Mouse (Mus musculus): ENCODE measurements around the gene Tmem135. TPM values are rescaled to one million over a fixed set of nuclear protein-coding genes. Genes with fewer than 3 reads are reported as not detected.

Gene Tmem135
- polyA plus RNA-seq, 1 experiment from 2014 or later = 29.1 TPM

- Histone ChIP-seq H3K36me3 (no peaks in the 10 kb centered on the region), H3K4me1 (replicated peaks) (no peaks in the 10 kb centered on the region), H3K27me3 (no peaks in the 10 kb centered on the region), H3K27ac (replicated peaks) (no peak overlapping the region), H3K4me3 (no peak overlapping the region), H3K9me3 (no peaks in the 10 kb centered on the region), H3K9ac (no peak overlapping the region), H3K4me2 (no peak overlapping the region)
- ATAC-seq (ENCODE audit: low FRiP score, low read depth) = no peak
- 85% methylated on average over 3 of the region's 3 CpGs for WGBS
These were observed 7.3 kb upstream of the Tmem135 start for GRCm38 (mm10) chr7:89411346-89411745.

DNA sequence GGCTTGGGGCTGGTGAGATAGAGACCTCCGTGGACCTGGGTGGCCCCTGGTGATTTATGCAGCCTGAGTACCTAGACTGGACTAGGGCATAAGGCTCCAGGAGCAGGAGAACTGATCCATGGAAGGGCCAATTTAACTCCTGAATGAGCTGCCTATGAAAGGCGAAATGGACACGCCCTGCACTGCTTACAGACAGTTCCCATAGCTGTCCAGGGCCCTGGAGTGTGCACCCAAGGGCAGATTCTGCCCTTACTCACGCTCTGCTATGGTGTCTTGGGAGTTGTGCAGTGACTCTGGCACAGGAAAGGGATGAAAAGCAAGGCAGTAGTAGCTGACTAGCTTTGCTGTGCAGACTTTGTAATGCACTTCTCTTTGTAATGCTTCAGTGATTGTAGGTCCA is 6.3 kb upstream of the Tmem135 start:
- no peak overlapping the region for H3K27ac ChIP-seq (replicated peaks)
- H3K4me2 ChIP-seq = no peak overlapping the region
- H3K9ac ChIP-seq = no peak overlapping the region
- peaks cover 4% of the 10 kb centered on the region for H3K4me1 ChIP-seq (replicated peaks)
- no peak overlapping the region for H3K4me3 ChIP-seq
- WGBS = 84% methylated on average over 4 of the region's 4 CpGs
- H3K27me3 ChIP-seq = 0 out of 2 replicates have a peak, but pooled peaks cover under 1% of the 10 kb centered on the region
- H3K36me3 ChIP-seq = no peaks in the 10 kb centered on the region
- H3K9me3 ChIP-seq = no peaks in the 10 kb centered on the region
- no peak for ATAC-seq (ENCODE audit: low FRiP score, low read depth)

DNA sequence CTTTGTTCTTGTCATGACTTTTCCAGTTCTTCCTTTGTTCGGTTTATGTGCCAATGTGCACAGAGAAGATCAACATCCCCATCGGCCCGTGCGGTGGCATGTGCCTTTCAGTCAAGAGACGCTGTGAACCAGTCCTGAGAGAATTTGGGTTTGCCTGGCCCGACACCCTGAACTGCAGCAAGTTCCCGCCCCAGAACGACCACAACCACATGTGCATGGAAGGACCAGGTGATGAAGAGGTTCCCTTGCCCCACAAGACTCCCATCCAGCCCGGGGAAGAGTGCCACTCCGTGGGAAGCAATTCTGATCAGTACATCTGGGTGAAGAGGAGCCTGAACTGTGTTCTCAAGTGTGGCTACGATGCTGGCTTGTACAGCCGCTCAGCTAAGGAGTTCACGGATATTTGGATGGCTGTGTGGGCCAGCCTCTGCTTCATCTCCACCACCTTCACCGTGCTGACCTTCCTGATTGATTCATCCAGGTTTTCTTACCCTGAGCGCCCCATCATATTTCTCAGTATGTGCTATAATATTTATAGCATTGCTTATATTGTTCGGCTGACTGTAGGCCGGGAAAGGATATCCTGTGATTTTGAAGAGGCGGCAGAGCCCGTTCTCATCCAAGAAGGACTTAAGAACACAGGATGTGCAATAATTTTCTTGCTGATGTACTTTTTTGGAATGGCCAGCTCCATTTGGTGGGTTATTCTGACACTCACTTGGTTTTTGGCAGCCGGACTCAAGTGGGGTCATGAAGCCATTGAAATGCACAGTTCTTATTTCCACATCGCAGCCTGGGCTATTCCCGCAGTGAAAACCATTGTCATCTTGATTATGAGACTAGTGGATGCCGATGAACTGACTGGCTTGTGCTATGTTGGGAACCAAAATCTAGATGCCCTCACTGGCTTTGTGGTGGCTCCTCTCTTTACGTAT is 3.3 kb upstream of the Tmem135 start:
- no peak overlapping the region for H3K27ac ChIP-seq (replicated peaks)
- WGBS = 92% methylated on average over 24 of the region's 24 CpGs
- H3K9ac ChIP-seq = no peak overlapping the region
- H3K4me3 ChIP-seq = no peak overlapping the region
- 0 out of 2 replicates have a peak, but pooled peaks cover 3% of the 10 kb centered on the region for H3K27me3 ChIP-seq
- no peaks in the 10 kb centered on the region for H3K9me3 ChIP-seq
- no peaks in the 10 kb centered on the region for H3K36me3 ChIP-seq
- peaks cover 16% of the 10 kb centered on the region for H3K4me1 ChIP-seq (replicated peaks)
- H3K4me2 ChIP-seq = no peak overlapping the region
- no peak for ATAC-seq (ENCODE audit: low FRiP score, low read depth)

DNA sequence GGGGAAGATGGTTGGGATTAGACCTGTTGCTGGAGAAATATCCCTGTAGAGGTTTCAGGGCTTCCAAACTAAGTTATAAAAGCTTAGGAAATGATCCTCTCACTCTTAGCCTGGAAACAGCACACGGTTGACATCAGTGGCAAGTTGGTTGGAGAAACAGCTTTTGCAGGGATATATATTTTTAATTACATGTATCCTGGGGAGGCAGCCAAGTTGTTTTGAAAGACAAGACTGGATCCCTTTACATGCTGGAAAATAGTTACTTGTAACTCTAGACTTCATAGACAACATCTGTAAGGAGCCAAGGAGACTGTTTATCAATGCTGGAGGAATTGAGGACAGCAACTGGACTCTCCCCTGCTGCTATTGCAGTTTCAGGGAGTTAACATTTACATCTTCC is 2.0 kb upstream of the Tmem135 start:
- Histone ChIP-seq H3K9ac (no peak overlapping the region), H3K4me1 (replicated peaks) (peaks cover 16% of the 10 kb centered on the region), H3K9me3 (no peaks in the 10 kb centered on the region), H3K4me3 (peak overlapping the region; percentile 17), H3K36me3 (no peaks in the 10 kb centered on the region), H3K27ac (replicated peaks) (no peak overlapping the region), H3K27me3 (0 out of 2 replicates have a peak, but pooled peaks cover 3% of the 10 kb centered on the region), H3K4me2 (peak overlapping the region; percentile 38)
- 50% methylated on average over 1 of the region's 1 CpGs for WGBS
- no peak for ATAC-seq (ENCODE audit: low FRiP score, low read depth)

DNA sequence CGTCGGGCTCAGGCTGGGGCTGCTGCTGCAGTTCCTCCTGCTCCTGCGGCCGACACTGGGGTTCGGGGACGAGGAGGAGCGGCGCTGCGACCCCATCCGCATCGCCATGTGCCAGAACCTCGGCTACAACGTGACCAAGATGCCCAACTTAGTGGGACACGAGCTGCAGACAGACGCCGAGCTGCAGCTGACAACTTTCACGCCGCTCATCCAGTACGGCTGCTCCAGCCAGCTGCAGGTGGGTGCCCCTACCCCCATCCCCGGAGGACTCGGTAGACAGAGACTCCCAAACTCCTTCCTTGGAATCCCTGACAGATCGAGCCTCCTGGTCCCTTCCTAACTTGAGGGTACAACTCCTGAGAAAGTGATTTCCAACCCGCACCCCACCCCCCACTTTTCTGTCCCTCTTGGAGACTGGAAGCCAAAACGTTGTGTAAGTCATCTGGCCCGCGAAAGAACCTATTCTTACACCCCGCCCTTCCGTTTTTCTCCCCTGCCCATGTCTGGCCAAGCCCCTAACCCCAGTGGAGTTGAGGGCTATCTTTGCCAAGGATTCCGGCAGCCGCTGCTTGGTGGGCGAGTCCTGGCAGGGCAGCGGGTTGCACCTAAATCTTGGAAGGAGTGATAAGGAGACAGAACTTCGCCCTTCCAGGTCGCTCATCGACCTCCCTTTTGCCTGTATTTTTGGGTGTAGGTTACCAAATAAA is 865 bp upstream of the Tmem135 start:
- peak overlapping the region; percentile 99 for H3K4me2 ChIP-seq
- H3K27ac ChIP-seq (replicated peaks) = peak overlapping the region; percentile 46
- H3K4me1 ChIP-seq (replicated peaks) = peaks cover 16% of the 10 kb centered on the region
- 0% methylated on average over 35 of the region's 35 CpGs for WGBS
- 0 out of 2 replicates have a peak, but pooled peaks cover 3% of the 10 kb centered on the region for H3K27me3 ChIP-seq
- no peaks in the 10 kb centered on the region for H3K9me3 ChIP-seq
- peak overlapping the region; percentile 73 for H3K9ac ChIP-seq
- ATAC-seq (ENCODE audit: low FRiP score, low read depth) = peak; percentile 2; the same call in 1 of the 2 replicates
- H3K4me3 ChIP-seq = peak overlapping the region; percentile 72
- no peaks in the 10 kb centered on the region for H3K36me3 ChIP-seq

- H3K4me3 ChIP-seq = peak overlapping the region; percentile 72
- peaks cover 16% of the 10 kb centered on the region for H3K4me1 ChIP-seq (replicated peaks)
- no peaks in the 10 kb centered on the region for H3K9me3 ChIP-seq
- H3K36me3 ChIP-seq = no peaks in the 10 kb centered on the region
- peak overlapping the region; percentile 73 for H3K9ac ChIP-seq
- peak overlapping the region; percentile 99 for H3K4me2 ChIP-seq
- WGBS = 5% methylated on average over 52 of the region's 52 CpGs
- peak; percentile 81 for ATAC-seq (ENCODE audit: low FRiP score, low read depth)
- peak overlapping the region; percentile 81 for H3K27ac ChIP-seq (replicated peaks)
- 0 out of 2 replicates have a peak, but pooled peaks cover 3% of the 10 kb centered on the region for H3K27me3 ChIP-seq
These were observed 709 bp downstream of the Tmem135 start for GRCm38 (mm10) chr7:89403053-89403972.

DNA sequence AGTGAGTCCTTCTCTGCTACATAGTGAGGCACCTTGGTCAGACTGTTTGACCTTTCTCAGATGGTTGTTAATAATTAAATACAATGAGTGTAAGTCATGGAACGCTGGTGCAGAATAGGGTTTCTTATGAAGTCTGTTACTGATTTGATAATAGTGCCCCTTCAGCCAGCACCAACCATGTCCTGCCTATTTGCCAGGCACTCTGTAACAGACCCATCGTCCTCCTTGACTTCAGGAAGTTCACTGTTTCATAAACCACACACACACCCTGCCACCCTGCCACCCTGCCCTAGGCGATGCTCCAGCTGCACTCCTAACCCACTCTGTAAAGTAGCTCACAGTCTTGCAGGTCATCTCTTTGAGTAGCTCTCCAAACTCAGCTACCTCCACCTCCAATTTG is 2.1 kb downstream of the Tmem135 start:
- H3K4me3 ChIP-seq = no peak overlapping the region
- H3K4me1 ChIP-seq (replicated peaks) = peaks cover 16% of the 10 kb centered on the region
- H3K36me3 ChIP-seq = no peaks in the 10 kb centered on the region
- ATAC-seq (ENCODE audit: low FRiP score, low read depth) = no peak
- no peak overlapping the region for H3K4me2 ChIP-seq
- H3K9me3 ChIP-seq = no peaks in the 10 kb centered on the region
- H3K27me3 ChIP-seq = 0 out of 2 replicates have a peak, but pooled peaks cover 3% of the 10 kb centered on the region
- H3K27ac ChIP-seq (replicated peaks) = no peak overlapping the region
- H3K9ac ChIP-seq = no peak overlapping the region
- 76% methylated on average over 3 of the region's 3 CpGs for WGBS

GRCm38 (mm10) chr7:89401136-89401858 is 2.7 kb downstream of the Tmem135 start:
- Histone ChIP-seq H3K4me3 (no peak overlapping the region), H3K9me3 (no peaks in the 10 kb centered on the region), H3K9ac (no peak overlapping the region), H3K27ac (replicated peaks) (no peak overlapping the region), H3K36me3 (no peaks in the 10 kb centered on the region), H3K27me3 (0 out of 2 replicates have a peak, but pooled peaks cover 3% of the 10 kb centered on the region), H3K4me1 (replicated peaks) (peaks cover 16% of the 10 kb centered on the region), H3K4me2 (no peak overlapping the region)
- WGBS = 46% methylated on average over 11 of the region's 11 CpGs
- ATAC-seq (ENCODE audit: low FRiP score, low read depth) = no peak

DNA sequence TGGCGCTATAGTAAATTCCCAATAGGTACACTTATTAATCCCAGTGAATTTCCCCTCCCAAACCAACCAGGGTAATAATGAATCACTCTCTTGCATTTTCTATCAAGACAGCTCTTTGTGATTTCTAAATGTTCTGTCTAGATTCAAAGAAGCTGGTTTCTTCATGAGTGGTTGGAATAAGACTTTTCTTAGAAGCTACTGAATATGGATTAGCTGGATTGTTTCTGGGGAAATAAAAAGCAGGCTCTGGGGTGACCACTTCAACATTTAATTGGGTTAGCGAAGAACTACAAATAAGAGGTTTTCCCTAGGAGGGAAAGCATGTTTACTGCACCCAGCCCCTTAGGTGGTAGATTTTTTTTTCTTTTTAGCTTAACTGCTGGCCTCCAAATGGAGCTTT is 3.3 kb downstream of the Tmem135 start:
- peaks cover 13% of the 10 kb centered on the region for H3K4me1 ChIP-seq (replicated peaks)
- no peaks in the 10 kb centered on the region for H3K36me3 ChIP-seq
- no peak overlapping the region for H3K27ac ChIP-seq (replicated peaks)

GRCm38 (mm10) chr7:89397837-89398534 is 6.0 kb downstream of the Tmem135 start:
- no peaks in the 10 kb centered on the region for H3K9me3 ChIP-seq
- no peak overlapping the region for H3K27ac ChIP-seq (replicated peaks)
- no peak overlapping the region for H3K9ac ChIP-seq
- H3K4me1 ChIP-seq (replicated peaks) = 0 out of 2 replicates have a peak, but pooled peaks cover 6% of the 10 kb centered on the region
- WGBS = 83% methylated on average over 3 of the region's 3 CpGs
- no peaks in the 10 kb centered on the region for H3K27me3 ChIP-seq
- H3K4me3 ChIP-seq = no peak overlapping the region
- no peaks in the 10 kb centered on the region for H3K36me3 ChIP-seq
- ATAC-seq (ENCODE audit: low FRiP score, low read depth) = no peak
- H3K4me2 ChIP-seq = no peak overlapping the region

More for the DNA sequence above, 3.3 kb downstream of the Tmem135 start:
- 58% methylated on average over 2 of the region's 2 CpGs for WGBS
- no peaks in the 10 kb centered on the region for H3K9me3 ChIP-seq
- H3K4me2 ChIP-seq = no peak overlapping the region
- no peak for ATAC-seq (ENCODE audit: low FRiP score, low read depth)
- H3K4me3 ChIP-seq = no peak overlapping the region
- 0 out of 2 replicates have a peak, but pooled peaks cover 3% of the 10 kb centered on the region for H3K27me3 ChIP-seq
- no peak overlapping the region for H3K9ac ChIP-seq
